Mouse (Mus musculus) olfactory bulb, adult 2 months (tissue): ENCODE measurements at regions not wholly inside any gene's neighbourhood (a gene's known extent, or its start where the extent isn't known, plus 50 kb on each side); places are given as distances from the start of the nearest gene placed in this dataset.

ENCODE experiments used
- H3K27ac ChIP-seq: fragments of 200-500 bp; 2 replicates; pipeline ENCODE4 v1.5.1; 2012; ENCODE audit warnings: low read depth, low read length; ENCODE audit not compliant: insufficient read depth
- H3K4me1 ChIP-seq: fragments of 200-500 bp; 2 replicates; pipeline ENCODE4 v1.6.1; 2012; ENCODE audit warnings: low read length; ENCODE audit not compliant: control insufficient read depth, insufficient read depth
- H3K4me3 ChIP-seq: fragments of 200-500 bp; 2 replicates; pipeline ENCODE4 v1.5.1; 2012; ENCODE audit warnings: mild to moderate bottlenecking, low read depth, low read length, moderate library complexity; ENCODE audit not compliant: insufficient read depth
- CTCF ChIP-seq: fragments of 200-500 bp; IDR thresholded peaks from 2 replicates; pipeline ENCODE4 v1.5.1; 2012; ENCODE audit warnings: low read depth, mild to moderate bottlenecking, low read length, moderate library complexity; ENCODE audit not compliant: insufficient read depth
- POLR2A ChIP-seq: fragments of 200-500 bp; IDR thresholded peaks from 2 replicates; pipeline ENCODE4 v1.6.1; 2012; ENCODE audit warnings: mild to moderate bottlenecking, low read depth, low read length, moderate library complexity; ENCODE audit not compliant: insufficient read depth
- WGBS: fragments of 180-500 bp; shearing (Covaris S2); methylation state at CpG from one replicate; pipeline ENCODE4 v1.1.7; 2018; 5-methylcytosine and 5-hydroxymethylcytosine counted together

DNA sequence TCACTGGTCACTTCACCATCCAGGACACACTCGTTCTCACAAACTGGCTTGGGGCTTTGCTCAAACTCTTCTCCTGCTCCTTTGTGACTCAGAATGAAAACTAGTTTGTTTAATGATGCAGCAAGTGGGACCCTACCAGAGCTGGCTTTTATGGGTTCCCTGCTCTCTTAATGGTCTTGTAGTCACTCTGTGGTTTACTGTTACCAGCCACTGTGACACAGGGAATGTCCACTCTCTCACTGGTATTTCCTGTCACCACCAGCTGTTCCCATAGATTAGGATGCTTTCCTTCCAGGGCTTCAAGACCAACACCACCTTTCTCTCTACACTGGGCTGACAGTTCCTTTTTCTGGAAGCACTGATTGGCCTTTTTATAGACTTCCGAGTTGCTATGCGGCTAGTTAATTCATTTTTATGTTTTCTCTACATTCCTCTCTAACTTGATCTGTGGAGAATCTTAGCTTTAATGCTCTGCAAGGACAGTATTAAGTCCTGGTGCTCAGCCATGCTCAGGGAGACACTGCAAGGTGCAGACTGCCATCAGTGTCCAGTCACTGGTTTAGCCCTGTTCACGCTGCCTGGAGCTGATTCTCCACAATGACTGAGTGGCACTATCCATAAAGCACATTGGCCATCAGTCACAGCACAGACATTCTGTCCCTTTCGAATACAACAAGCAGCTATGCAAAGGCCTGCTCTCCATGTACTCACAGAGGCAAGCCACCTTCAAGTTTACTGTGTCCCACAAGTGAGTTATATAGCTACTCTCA, 149.2 kb upstream of the Klf14 start:
- Histone ChIP-seq H3K4me3 (no peak overlapping the region), H3K4me1 (peaks cover 31% of the 10 kb centered on the region), H3K27ac (0 out of 2 replicates have a peak overlapping the region, but pooled peaks have one; percentile 35)
- TF ChIP-seq CTCF (no peak), POLR2A (no peak)
- WGBS = 69% methylated on average over 5 of the region's 5 CpGs

- Histone ChIP-seq H3K27ac (no peak overlapping the region), H3K4me1 (peaks cover 39% of the 10 kb centered on the region), H3K4me3 (no peak overlapping the region)
- TF ChIP-seq POLR2A (no peak), CTCF (no peak)
- WGBS = 95% methylated on average over 4 of the region's 4 CpGs
Measured at GRCm38 (mm10) chr6:31109604-31110003, 150.7 kb upstream of the Klf14 start.

- H3K4me1 ChIP-seq = peaks cover 44% of the 10 kb centered on the region
- 58% methylated on average over 13 of the region's 13 CpGs for WGBS
- H3K4me3 ChIP-seq = no peak overlapping the region
- no peak for TF ChIP-seq CTCF
- no peak for TF ChIP-seq POLR2A
- no peak overlapping the region for H3K27ac ChIP-seq
Measured at GRCm38 (mm10) chr6:31112293-31113077, 153.6 kb upstream of the Klf14 start.

DNA sequence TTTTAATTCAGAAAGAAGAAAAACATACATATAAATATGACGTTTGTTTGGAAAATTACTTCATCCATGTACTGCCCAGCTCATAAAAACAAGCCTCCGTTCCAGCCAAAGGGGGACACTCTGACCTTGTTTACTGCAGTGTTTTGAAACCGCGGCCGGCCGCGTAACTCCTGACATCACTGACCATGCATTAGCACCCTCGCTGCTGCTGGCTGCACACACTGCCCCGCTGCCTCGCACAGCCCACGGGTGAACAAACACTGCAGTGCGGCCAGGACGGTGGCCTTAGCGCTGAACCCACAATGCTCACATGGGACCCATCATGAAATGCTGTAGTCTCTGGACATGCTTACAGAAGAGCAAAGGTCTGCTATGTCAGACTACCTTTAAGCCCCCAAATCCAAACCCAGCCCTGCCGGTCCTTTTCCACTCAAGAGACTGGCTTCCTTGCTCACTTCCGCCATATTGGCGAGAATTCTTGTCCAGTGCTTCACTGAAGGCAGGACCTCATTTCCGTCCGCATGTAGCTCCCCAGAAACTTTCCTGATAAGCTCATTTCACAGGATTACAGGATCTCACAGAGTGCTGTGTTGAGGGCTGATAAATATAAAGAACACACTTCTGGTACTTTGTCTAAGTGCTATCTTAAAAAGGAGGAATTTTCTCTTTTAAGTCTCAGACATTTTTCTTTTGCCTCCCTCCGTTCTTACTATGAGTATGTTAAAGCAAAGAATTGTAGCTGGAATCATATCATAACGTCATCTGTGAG, 154.9 kb upstream of the Klf14 start:
- no peak for TF ChIP-seq POLR2A
- no peak for TF ChIP-seq CTCF
- Histone ChIP-seq H3K4me3 (no peak overlapping the region), H3K4me1 (peaks cover 43% of the 10 kb centered on the region), H3K27ac (no peak overlapping the region)
- WGBS = 84% methylated on average over 21 of the region's 21 CpGs

DNA sequence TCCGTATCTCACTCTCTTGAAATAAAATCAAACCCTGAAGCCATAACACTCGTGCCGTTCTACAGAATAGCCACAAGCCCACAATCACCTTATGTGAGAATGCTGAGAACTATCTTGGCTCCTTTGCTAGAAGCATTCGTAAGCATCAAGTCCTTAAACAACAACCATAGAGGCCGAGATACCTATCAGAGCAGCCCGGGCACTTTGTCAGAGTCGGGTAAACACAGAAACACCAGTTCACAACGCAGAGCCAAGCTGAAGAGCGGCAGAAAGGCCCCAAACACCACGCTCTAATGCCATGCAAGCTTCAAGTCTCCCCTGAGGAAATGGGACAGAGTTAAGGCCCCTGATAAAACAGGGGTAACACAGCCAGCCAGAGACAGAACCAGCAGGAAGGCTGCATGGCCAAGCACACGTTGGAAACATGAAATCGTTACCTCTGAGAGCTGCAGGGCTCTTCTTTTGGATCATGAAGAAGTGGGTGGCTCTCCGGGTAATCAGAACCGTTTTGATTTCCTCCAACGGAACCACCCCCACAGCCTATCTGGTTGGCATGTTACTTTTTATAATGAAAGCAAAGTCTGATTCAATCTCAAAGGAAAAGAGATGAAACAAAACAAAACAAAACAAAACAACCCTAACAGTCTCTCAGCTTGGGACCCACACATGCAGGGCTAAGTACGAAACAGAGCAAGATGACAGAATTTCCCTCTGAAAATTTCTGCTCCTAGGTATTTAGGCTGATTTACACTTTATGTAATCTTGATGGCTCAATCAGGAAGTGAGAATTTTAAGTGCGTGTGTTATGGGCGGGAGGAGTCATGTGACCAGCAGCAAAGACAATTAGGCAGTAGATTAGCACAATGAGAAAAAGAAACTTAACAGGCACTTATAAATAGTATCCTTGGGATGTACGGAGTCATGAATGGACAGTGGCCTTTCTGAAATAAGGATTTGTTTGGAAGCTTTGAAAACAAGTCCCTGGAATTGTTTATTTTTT, 155.8 kb upstream of the Klf14 start:
- WGBS = 31% methylated on average over 19 of the region's 19 CpGs
- Histone ChIP-seq H3K4me1 (peaks cover 43% of the 10 kb centered on the region), H3K27ac (peak overlapping the region; percentile 42), H3K4me3 (no peak overlapping the region)
- TF ChIP-seq POLR2A (no peak), CTCF (no peak)

- 35% methylated on average over 4 of the region's 4 CpGs for WGBS
- Histone ChIP-seq H3K4me3 (no peak overlapping the region), H3K27ac (peak overlapping the region; percentile 75), H3K4me1 (peaks cover 47% of the 10 kb centered on the region)
- no peak for TF ChIP-seq POLR2A
- no peak for TF ChIP-seq CTCF
Measured at GRCm38 (mm10) chr6:31115566-31115965, 156.7 kb upstream of the Klf14 start.

- TF ChIP-seq POLR2A (no peak), CTCF (no peak)
- no peak overlapping the region for H3K4me3 ChIP-seq
- 32% methylated on average over 6 of the region's 6 CpGs for WGBS
Measured at GRCm38 (mm10) chr6:31116365-31116764, 157.5 kb upstream of the Klf14 start.

DNA sequence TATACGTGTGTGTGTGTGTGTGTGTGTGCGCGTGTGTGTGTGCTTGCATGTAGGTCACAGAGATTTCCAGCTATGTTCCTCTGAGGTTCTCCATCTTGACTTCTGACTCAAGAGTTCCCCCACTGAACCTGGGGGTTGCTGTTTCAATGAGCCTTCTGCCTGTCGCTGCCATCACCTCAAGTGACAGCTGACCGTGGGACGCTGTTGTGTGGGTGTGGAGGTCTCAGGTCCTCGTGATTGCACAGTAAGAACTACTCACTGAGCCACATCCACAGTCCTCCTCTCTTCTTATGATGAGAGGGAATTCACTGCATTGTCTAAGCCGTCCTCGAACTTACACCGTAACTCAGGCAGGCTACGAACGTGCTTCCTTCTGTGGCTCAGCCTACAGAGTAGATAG, 158.8 kb upstream of the Klf14 start:
- WGBS = 83% methylated on average over 12 of the region's 12 CpGs
- H3K4me1 ChIP-seq = peaks cover 41% of the 10 kb centered on the region
- no peak overlapping the region; the same call in 1 of the 2 replicates for H3K27ac ChIP-seq
- no peak overlapping the region for H3K4me3 ChIP-seq
- no peak for TF ChIP-seq POLR2A
- no peak for TF ChIP-seq CTCF

More at GRCm38 (mm10) chr6:31116365-31116764, 157.5 kb upstream of the Klf14 start:
- peaks cover 48% of the 10 kb centered on the region for H3K4me1 ChIP-seq
- no peak overlapping the region for H3K27ac ChIP-seq
